Mouse (Mus musculus): ENCODE measurements around the gene H2al3.

The H2al3 gene

DNA sequence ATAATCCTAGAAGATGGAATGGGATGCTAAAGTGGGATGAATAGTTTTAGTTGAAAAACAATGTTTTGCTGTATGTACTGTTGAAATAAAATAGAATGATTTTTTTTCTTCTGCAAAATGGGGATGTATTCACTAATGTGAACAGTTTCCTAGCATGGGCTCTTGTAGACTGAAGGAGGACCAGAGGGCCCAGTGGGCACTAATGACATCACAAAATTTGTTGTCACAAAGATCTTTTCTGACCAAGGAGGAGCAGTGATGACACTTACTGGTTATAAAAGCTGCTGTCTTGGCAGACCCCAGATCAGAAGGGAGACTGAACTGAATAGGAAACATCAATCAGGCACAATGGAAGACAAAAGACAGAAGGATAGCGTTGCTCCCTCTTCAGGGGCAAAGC is at the start of gene H2al3:
Gene H2al3, plus strand, starts transcription at position 301 of the 400 bp plus-strand sequence.
- no peak for DNase-seq (ENCODE audit: low read depth)

DNA sequence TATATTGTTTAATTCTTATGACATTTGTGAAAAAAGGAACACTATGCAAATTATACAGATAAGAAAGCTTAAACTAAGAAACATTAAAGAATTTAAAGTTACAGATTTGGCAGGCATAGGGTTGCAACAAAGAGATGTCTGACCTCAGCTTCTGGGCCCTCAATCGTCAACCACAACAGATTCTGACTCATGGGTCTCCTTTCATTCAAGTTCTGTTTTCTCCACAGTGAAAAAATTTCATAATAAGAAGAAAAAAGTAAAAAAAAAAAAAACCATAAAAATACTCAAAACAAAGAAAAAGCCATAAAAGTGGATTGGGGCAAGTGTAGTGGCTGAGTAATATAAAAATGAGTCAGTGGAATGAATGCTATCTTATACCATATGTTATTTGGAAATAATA is 39.4 kb upstream of the H2al3 start:
- no peak for DNase-seq (ENCODE audit: low read depth)

DNA sequence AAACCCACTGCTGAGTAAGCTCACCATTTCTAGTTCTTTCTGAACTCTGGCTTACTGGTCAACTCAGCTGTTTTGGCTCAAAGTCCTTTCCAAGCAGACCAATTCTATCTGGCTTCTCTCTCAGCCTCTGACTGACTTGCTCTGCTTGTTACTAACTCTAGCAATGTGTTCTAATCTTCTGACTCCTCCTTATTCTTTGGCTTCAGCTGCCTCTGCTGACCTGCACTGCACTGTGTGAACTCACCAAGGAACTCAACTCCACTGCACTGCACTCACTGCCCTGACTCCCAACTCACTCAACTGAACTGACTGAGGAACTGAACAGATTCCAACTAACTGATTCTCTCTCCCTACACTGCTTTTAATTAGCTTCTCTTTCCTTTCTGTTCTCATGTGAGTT is 37.0 kb upstream of the H2al3 start:
- no peak for DNase-seq (ENCODE audit: low read depth)

DNA sequence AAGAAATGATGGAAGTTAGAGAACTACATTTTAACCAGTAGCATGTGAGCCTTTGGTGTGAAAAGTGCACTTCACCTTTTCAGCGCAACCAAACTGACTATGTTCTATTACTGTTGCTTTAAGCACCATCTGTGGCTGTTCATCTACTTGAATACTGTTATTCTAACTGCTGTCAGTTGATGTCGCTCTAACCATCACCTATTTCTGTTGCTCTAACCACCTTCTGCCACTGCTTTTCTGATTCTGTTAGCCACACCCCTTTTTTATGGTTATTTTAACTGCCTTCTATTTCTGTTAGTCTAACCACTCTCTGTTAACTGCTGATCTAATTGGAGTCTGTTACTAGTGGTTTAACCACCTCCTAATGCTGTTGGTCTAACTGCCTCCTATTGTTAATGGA is 14.7 kb upstream of the H2al3 start:
- DNase-seq (ENCODE audit: low read depth) = no peak

DNA sequence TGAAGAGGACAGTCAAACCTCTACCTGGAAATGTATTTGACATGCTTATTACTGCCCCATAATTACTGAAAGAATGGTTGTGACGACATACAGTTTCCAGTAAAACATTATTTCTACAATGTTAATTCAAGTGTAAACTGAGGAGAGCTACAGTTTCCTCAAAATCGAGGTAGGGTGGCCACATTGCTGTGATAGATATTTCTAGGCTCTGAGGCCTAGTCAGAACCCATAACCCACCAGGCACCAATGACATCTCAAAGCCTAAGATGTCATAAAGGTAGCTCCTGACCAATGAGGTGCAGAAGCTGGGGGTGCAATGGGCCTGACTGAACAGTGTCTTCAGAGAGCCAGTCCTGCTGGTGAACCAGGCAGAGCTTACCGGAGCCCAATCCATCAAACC is 2.9 kb upstream of the H2al3 start, which contains the start of gene Hypm:
Gene Hypm, plus strand, starts transcription at position 301 of the 400 bp plus-strand sequence.
- DNase-seq (ENCODE audit: low read depth) = no peak

DNA sequence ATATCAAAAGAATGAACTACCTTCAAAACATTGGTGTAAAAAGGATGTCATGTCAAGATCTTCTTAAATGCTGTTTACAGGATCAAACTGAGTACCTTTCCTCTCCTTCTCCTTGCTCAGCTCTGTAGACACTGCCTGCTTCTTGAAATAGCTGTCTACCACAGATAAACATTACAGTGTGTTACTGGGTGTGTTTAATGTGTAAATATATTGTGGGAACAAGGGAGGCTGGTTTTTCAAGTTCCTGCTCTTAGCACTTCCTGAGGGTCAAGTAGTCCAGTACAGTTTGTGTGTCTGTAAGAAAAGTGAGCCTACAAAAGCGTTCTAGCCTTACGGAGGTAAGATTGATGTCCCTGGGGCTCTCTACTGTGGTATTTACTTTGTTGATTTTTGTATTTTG is 12.4 kb downstream of the H2al3 start:
- DNase-seq (ENCODE audit: low read depth) = no peak

DNA sequence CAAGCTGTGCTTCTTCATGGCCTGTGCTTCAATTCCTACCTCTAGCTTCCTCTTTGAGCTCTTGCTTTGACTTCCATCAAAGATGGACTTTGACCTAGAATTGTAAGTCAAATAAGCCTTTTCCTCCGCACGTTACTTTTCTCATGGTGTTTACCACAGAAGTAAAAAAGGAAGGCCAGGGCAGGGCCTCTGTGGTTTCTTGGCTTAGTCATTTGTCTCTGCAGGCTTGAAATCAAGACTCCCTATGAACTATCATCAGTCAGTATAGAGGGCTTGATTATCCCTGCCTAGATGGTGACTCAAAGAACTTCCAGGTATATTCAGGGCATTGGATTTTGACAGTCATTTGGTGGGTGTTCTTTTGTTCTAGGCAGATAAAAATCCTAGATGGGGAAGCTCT is 26.0 kb downstream of the H2al3 start:
- DNase-seq (ENCODE audit: low read depth) = no peak

DNA sequence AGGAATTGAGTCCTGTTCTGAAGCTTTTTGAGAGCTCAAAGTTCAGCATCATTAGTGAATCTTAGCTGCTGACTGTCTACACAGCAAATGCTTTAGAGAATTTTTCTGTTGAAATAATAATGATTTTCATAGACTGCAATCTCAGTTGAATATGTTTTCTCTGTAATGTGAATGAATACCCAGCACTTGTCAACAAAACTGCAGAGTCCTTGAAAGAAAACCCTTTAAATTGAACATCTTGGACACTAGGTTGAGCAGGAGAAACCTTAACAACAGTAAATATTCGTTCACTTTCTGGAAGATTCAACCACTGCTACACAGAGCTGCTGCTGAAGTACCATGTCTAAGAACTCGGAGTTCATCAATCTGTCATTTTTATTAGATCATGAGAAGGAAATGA is 35.8 kb downstream of the H2al3 start, which contains the start of gene Sytl5:
Gene Sytl5, plus strand, starts transcription at position 301 of the 400 bp plus-strand sequence.
- DNase-seq (ENCODE audit: low read depth) = no peak
